Mouse (Mus musculus) lung, postnatal 0 days (tissue): Measurements from ENCODE around the gene Heatr5b. TPM values are rescaled to one million over a fixed set of nuclear protein-coding genes. Genes with fewer than 3 reads are reported as not detected.

ENCODE experiments used
- ATAC-seq: fragments of 200-750 bp; cut with Nextera tagmentation; 2 replicates; pipeline ENCODE4 v1.8.0; 2017; ENCODE audit warnings: moderate library complexity
- DNase-seq: peaks from one replicate; pipeline ENCODE4 v3.0.0-alpha.2; 2016; ENCODE audit warnings: low spot score
- H3K27ac ChIP-seq: fragments of 300-500 bp; sonication (generic); 2 replicates; pipeline ENCODE4 v1.5.1; 2014; ENCODE audit warnings: antibody characterized with exemption, mild to moderate bottlenecking, low read length, mixed read lengths
- H3K27me3 ChIP-seq: fragments of 300-500 bp; sonication (generic); replicated peaks from 2 replicates; pipeline ENCODE4 v1.6.1; 2014; ENCODE audit warnings: low read length, mixed read lengths; ENCODE audit not compliant: insufficient read depth
- H3K36me3 ChIP-seq: fragments of 300-500 bp; sonication (generic); 2 replicates; pipeline ENCODE4 v1.6.1; 2014; ENCODE audit warnings: low read length, mixed read lengths; ENCODE audit not compliant: insufficient read depth
- H3K4me1 ChIP-seq: fragments of 300-500 bp; sonication (generic); 2 replicates; pipeline ENCODE4 v1.6.1; 2014; ENCODE audit warnings: antibody characterized with exemption, low read depth, low read length, mixed read lengths; ENCODE audit not compliant: insufficient read depth
- H3K4me2 ChIP-seq: fragments of 300-500 bp; sonication (generic); replicated peaks from 2 replicates; pipeline ENCODE4 v1.6.1; 2014; ENCODE audit warnings: low read depth, mild to moderate bottlenecking, low read length, moderate library complexity, mixed read lengths
- H3K4me3 ChIP-seq: fragments of 300-500 bp; sonication (generic); 2 replicates; pipeline ENCODE4 v1.5.1; 2014; ENCODE audit warnings: low read depth, low read length
- H3K9ac ChIP-seq: fragments of 300-500 bp; sonication (generic); replicated peaks from 2 replicates; pipeline ENCODE4 v1.6.1; 2014; ENCODE audit warnings: low read depth, mild to moderate bottlenecking
- H3K9me3 ChIP-seq: fragments of 300-500 bp; sonication (generic); 2 replicates; pipeline ENCODE4 v1.6.1; 2016; ENCODE audit warnings: low read length, mixed read lengths
- CTCF ChIP-seq: IDR thresholded peaks from 2 replicates; pipeline ENCODE4 v1.5.1; 2016; ENCODE audit warnings: antibody characterized with exemption, mild to moderate bottlenecking
- EP300 ChIP-seq: IDR thresholded peaks from 2 replicates; pipeline ENCODE4 v1.6.1; 2016; ENCODE audit warnings: antibody characterized with exemption, mild to moderate bottlenecking, control low read depth
- WGBS: fragments of 180-500 bp; shearing (Covaris S2); extraction: QIAGEN DNeasy Blood & Tissue Kit; methylation state at CpG from one replicate; pipeline ENCODE4 v1.1.7; 2014; 5-methylcytosine and 5-hydroxymethylcytosine counted together
- polyA plus RNA-seq: library from polyadenylated mRNA; unstranded; fragments of >200 nt; fragmentation: Nextera tagmentation; extraction: Ambion mirVana; gene quantifications from 2 replicates; pipeline ENCODE4 v1.2.1, GENCODE M21; 2015

The Heatr5b gene
- polyA plus RNA-seq, 1 experiment from 2014 or later: 6.9 TPM

GRCm38 (mm10) chr17:78724461-78725055, 110.6 kb downstream of the Heatr5b start:
- Histone ChIP-seq H3K9ac (no peak overlapping the region), H3K4me2 (no peak overlapping the region), H3K4me3 (no peak overlapping the region), H3K27ac (no peak overlapping the region), H3K27me3 (no peaks in the 10 kb centered on the region), H3K9me3 (no peaks in the 10 kb centered on the region), H3K4me1 (peaks cover 3% of the 10 kb centered on the region; the same call in 1 of the 2 replicates), H3K36me3 (no peaks in the 10 kb centered on the region)
- no peak for ATAC-seq
- WGBS: 35% methylated on average over 6 of the region's 6 CpGs
- TF ChIP-seq CTCF (no peak), EP300 (no peak)
- DNase-seq: no peak

DNA sequence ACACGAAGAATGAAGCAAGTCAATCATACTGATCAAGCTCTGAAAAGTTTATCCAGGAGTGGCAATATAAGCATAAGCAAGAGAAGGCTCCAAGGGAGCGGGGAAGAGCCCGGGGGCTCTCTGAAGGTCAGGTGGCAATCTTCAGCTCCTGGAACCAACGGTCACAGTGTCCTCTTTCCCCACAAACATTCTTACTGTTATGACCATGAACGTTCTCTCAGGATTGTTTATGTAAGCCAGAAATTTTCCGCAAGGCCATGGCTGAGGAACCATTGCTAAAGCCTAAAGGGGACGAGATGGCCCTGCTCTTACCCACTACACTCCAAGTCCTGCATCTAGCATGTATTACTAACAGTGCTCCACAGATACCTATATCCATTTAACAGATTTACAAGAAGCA, 113.5 kb downstream of the Heatr5b start:
- H3K4me3 ChIP-seq: no peak overlapping the region
- DNase-seq (no peak), ATAC-seq (no peak)
- no peaks in the 10 kb centered on the region for H3K4me1 ChIP-seq
- H3K27me3 ChIP-seq: no peaks in the 10 kb centered on the region
- TF ChIP-seq CTCF (no peak), EP300 (no peak)
- 70% methylated on average over 7 of the region's 7 CpGs for WGBS
- H3K9ac ChIP-seq: no peak overlapping the region
- no peak overlapping the region for H3K27ac ChIP-seq
- no peak overlapping the region for H3K4me2 ChIP-seq
- H3K36me3 ChIP-seq: no peaks in the 10 kb centered on the region
- no peaks in the 10 kb centered on the region for H3K9me3 ChIP-seq

DNA sequence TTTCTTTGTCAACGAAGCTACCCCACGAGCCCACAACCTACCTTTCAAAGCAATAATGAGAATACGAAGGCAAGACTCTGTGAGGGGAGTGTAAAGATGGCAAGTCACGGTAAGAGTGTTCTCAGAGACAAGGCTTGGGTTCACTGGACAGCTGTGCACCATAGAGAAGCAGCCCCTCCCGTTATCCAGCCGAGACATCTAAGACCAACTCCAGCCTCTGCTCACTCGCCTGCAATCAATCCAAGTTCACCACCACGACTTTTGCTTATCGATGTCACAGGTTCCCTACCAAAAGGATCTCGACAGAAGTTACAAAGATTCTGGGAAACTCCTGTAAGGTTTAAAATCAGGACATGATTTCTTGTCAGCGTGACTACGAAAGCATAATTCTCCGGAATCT, 116.1 kb downstream of the Heatr5b start:
- Histone ChIP-seq H3K4me3 (no peak overlapping the region), H3K27ac (no peak overlapping the region), H3K36me3 (no peaks in the 10 kb centered on the region), H3K27me3 (no peaks in the 10 kb centered on the region), H3K4me2 (no peak overlapping the region), H3K9ac (no peak overlapping the region), H3K9me3 (no peaks in the 10 kb centered on the region), H3K4me1 (no peaks in the 10 kb centered on the region)
- TF ChIP-seq EP300 (no peak), CTCF (no peak)
- 80% methylated on average over 13 of the region's 13 CpGs for WGBS
- ATAC-seq (no peak), DNase-seq (no peak)

DNA sequence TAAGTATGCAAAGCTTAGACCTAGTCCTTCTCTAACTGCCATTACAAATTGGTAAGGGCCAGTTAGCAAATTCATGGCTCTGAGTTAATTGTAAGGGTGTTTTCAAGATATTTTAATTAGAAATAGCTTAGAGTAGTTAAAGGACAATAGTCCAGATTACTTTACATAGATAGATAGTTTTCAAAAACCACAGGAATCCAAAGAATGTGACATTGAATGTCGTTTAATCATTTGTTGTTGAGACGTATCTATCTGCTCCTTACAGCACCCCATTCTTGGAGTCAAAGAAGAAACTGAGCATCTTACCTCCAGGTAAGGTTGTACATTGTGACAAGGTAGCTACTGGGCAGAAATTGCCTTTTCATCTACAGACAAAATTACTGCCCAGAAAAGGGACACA, 124.9 kb downstream of the Heatr5b start:
- H3K4me3 ChIP-seq: no peak overlapping the region
- no peaks in the 10 kb centered on the region for H3K4me1 ChIP-seq
- no peaks in the 10 kb centered on the region for H3K36me3 ChIP-seq
- TF ChIP-seq EP300 (no peak), CTCF (no peak)
- no peaks in the 10 kb centered on the region for H3K9me3 ChIP-seq
- no peaks in the 10 kb centered on the region for H3K27me3 ChIP-seq
- ATAC-seq (no peak), DNase-seq (no peak)
- H3K4me2 ChIP-seq: no peak overlapping the region
- H3K9ac ChIP-seq: no peak overlapping the region
- no peak overlapping the region for H3K27ac ChIP-seq
- 39% methylated on average over 2 of the region's 2 CpGs for WGBS

- WGBS: 93% methylated on average over 7 of the region's 7 CpGs
- TF ChIP-seq CTCF (no peak), EP300 (no peak)
- ATAC-seq: no peak
- Histone ChIP-seq H3K9me3 (no peaks in the 10 kb centered on the region), H3K27ac (no peak overlapping the region), H3K4me2 (no peak overlapping the region), H3K4me1 (no peaks in the 10 kb centered on the region), H3K9ac (no peak overlapping the region), H3K36me3 (no peaks in the 10 kb centered on the region), H3K4me3 (no peak overlapping the region), H3K27me3 (no peaks in the 10 kb centered on the region)
- DNase-seq: no peak
Observed at GRCm38 (mm10) chr17:78708422-78708821, 126.7 kb downstream of the Heatr5b start.

- Histone ChIP-seq H3K4me3 (no peak overlapping the region), H3K27ac (no peak overlapping the region), H3K36me3 (no peaks in the 10 kb centered on the region), H3K4me2 (no peak overlapping the region), H3K9me3 (no peaks in the 10 kb centered on the region), H3K9ac (no peak overlapping the region), H3K4me1 (no peaks in the 10 kb centered on the region), H3K27me3 (no peaks in the 10 kb centered on the region)
- 86% methylated on average over 7 of the region's 7 CpGs for WGBS
- no peak for DNase-seq
- no peak for TF ChIP-seq CTCF
- TF ChIP-seq EP300: no peak
- no peak for ATAC-seq
Observed at GRCm38 (mm10) chr17:78702988-78703387, 132.2 kb downstream of the Heatr5b start.

Other genes starting within 250 kb of the Heatr5b start
- 3.4 and 4.3 TPM in 2 replicates for gene Strn, start 98.2 kb downstream of the Heatr5b start, polyA plus RNA-seq
- gene Gpatch11, start 203 bp upstream of the Heatr5b start, polyA plus RNA-seq: 35.7 and 38.4 TPM in 2 replicates
- gene Eif2ak2, start 47.2 kb upstream of the Heatr5b start, polyA plus RNA-seq: 11.1 and 11.4 TPM in 2 replicates
- 0.10 TPM in 1 of 2 replicates, not detected in the other for gene Sult6b1, start 71.6 kb upstream of the Heatr5b start, polyA plus RNA-seq
- gene Cebpzos, start 81.1 kb upstream of the Heatr5b start, polyA plus RNA-seq: 67.5 and 68.1 TPM in 2 replicates
- gene Cebpz, start 101.7 kb upstream of the Heatr5b start, polyA plus RNA-seq: 43.4 and 47.6 TPM in 2 replicates
- gene Ndufaf7, start 101.8 kb upstream of the Heatr5b start, polyA plus RNA-seq: 37.7 and 42.9 TPM in 2 replicates
- 24.1 and 27.6 TPM in 2 replicates for gene Prkd3, start 185.5 kb upstream of the Heatr5b start, polyA plus RNA-seq
- 26.1 and 27.1 TPM in 2 replicates for gene Qpct, start 216.5 kb upstream of the Heatr5b start, polyA plus RNA-seq